Mouse (Mus musculus): ENCODE measurements at regions not wholly inside any gene's neighbourhood (a gene's known extent, or its start where the extent isn't known, plus 50 kb on each side); places are given as distances from the start of the nearest gene placed in this dataset.

DNA sequence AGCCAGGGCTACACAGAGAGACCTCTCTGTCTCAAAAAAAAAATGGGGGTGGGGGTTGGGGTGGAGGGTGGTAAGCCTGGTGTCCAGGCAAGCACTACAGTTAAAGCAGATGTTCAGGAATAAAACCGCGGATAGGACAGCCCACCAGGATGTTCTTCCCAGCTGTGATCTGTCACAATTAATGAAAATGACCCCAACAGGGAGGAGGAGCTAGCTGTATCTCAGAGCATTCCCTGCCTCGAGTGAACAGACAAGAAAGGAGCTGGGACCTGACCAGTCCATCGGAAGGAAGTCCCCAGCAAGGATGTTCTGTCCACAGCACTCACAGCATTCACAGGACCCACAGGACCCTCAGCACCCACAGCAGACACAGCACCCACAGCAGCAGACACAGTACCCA is 80.4 kb downstream of the Utp6 start:
- in situ Hi-C loops (cut with MboI, MseI): loop anchor here (25.0 kb wide), 2 partner anchors 1120 to 1880 kb away; partner anchors contain the start of gene Ccnq

DNA sequence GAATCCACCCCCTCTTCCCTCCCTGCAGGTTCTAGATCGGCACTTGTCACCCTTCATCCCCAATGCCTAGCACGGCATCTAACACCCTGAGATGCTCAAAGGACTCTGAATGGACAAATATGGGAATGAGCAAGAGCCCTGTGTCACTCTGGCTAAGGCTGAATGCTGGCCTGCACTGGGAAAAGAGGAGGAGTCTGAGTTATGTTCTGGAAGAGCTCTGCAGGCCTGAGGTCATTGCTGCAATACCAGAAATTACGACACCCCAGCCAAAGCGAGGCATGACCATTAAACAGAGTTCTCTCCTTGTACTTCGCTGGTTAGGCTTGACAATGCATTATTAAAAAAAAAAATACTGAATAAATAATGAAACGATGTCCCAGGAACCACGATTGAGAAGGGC is 84.1 kb downstream of the Utp6 start:
- in situ Hi-C loops (cut with MboI, MseI): loop anchor here (25.0 kb wide), 2 partner anchors 1116 to 1884 kb away; partner anchors contain the start of gene Ccnq

- in situ Hi-C loops (cut with MboI, MseI): loop anchor here (25.0 kb wide), 2 partner anchors 1115 to 1885 kb away; partner anchors contain the start of gene Ccnq
These were observed 84.9 kb downstream of the Utp6 start for GRCm38 (mm10) chr11:79877184-79877745.

DNA sequence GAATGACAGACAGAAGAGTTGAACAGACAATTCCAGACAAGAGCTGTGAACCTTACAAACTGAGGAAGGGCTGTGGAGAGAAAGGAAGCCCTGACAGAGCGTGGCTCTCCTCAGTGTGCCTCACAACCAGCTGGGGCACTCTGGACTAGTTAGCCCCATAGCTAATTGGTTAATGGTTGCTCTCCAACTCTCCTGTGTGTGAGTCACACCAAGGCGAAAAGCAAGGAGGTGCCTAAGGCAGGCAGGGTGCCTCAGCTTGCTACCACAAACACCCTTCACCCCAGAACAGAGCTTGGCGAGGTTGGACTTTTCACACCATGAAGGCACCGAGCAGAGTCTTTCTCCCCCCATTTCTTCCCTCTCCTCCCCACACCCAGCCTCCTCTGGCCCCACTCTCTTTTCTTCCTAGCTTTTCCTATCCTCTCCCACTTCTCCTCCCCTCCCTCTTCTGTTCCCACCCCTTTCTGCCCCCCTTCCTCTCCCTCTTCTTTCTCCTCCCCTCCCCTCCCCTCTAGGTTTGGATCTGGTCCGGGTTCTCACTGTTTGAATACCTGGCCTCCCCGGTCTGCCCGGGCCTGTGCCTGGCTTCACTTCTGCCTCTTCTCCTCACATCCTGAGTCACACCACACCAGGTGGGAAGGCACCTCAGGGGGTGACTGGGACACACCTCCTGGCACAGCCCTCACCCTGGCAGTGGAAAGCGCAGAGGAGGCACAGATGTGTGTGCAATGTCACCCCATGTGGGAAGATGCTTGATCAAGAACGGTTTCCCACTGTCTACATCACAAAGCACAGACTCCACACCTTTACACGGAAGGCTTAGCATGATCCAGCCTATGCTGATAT is 90.2 kb downstream of the Utp6 start:
- in situ Hi-C loops (cut with MboI, MseI): no loop called here

DNA sequence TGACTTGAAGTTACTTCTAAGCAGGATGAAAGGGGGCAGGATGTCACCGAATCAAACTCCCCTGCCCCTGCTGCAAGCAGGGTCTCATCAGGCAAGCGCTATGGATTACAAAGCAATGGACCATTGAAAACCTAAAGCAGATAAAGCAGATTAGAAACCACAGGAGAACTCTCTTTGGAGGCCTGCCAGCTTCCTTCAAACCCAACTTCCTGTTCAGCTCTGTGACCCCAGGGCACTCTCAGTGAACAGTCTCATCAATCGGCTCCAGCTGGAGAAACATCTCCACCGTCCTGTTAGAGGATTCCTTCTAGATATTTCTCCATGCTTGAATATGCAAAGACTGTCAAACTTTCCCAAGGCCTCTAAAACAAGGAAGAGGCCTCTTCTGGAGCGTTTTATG is 92.0 kb downstream of the Utp6 start:
- in situ Hi-C loops (cut with MboI, MseI): no loop called here

- in situ Hi-C loops (cut with MboI, MseI): no loop called here
These were observed 93.2 kb downstream of the Utp6 start for GRCm38 (mm10) chr11:79869009-79869408.

DNA sequence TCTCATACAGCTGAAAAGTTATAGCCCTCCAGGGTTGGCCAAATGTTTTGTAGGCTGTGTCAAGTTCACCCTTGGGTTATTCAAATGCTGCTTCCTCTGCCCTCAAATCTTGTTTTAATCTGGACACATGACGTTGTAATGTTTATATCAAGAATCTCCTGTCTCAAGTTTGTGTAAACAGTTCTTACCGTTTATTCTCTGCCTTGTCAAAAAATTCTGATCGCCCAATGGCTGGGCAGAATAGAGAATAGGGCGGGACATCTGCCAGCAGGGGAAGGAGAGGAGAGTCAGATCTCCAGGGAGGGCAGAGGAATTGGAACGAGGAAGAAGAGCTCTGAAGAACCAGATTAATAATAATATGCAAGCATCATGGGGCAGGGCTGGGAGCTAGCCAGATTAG is 97.4 kb downstream of the Utp6 start:
- in situ Hi-C loops (cut with MboI, MseI): no loop called here

- in situ Hi-C loops (cut with MboI, MseI): no loop called here
These were observed 98.6 kb downstream of the Utp6 start for GRCm38 (mm10) chr11:79863487-79864175.

DNA sequence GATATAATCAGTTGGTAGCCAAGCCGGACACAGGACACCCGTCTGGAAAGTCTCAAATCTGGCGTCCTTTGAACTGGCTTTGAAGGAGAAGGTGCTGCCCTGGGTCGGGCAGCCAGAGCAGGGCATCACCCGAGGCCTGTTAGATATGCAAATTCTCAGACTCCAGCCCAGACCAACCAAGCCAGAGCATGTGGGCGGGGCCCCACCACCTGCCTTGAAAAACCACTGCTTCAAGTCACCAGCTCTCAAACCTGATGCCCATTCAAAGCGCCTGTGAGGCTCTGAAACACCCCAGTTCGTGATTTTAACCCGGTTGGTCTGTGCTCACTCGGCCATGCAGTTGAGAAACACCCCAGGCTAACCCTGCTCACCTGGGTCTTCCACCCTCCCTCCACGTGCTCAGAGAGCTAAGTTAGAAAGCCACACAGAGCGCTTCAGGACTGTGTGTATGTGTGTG is 101.6 kb downstream of the Utp6 start:
- in situ Hi-C loops (cut with MboI, MseI): no loop called here

DNA sequence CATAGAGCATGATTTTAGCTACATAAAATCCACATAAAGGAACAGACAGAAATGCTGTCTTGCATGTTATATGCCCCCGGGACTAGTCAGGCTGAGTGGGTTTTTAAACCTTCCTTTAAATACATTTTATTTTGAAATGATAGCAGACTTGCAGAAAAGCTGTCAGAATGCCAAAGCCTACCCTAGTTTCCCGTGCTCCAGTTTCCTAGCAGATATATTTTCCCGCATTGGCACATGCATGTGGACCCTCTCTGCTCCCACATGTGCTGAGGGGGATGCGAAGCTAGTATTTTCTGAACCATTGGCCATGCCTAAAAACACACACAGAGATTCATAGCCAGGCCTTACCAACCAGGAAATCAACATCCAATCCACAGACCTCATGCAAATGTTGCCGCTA is 105.8 kb downstream of the Utp6 start:
- in situ Hi-C loops (cut with MboI, MseI): loop anchor here (5.0 kb wide), 1 partner anchor 79 kb away; no protein-coding TSS in a partner anchor

GRCm38 (mm10) chr11:79849545-79849944 is 112.6 kb downstream of the Utp6 start:
- in situ Hi-C loops (cut with MboI, MseI): no loop called here

GRCm38 (mm10) chr11:79844436-79844835 is 117.8 kb downstream of the Utp6 start:
- in situ Hi-C loops (cut with MboI, MseI): no loop called here

DNA sequence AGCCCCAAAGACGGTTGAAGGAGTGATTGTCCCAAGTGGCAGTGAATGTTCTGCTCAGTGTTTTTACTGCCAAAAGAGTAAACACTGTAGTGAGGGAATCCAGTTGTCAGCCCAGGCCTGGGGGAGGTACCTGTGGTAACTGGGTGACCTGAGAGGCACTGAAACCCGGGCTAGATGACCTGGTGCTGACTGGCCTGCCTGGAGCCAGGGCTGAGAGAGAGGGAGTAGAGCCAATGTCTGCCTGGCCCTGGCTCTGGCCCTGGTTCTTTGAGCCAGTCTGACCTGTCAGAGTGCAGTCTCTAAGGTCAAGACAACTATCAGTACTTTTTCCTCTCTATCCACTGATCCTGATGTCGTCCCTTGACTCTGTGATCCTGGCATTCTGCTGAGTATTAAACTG is 119.2 kb downstream of the Utp6 start:
- in situ Hi-C loops (cut with MboI, MseI): no loop called here

DNA sequence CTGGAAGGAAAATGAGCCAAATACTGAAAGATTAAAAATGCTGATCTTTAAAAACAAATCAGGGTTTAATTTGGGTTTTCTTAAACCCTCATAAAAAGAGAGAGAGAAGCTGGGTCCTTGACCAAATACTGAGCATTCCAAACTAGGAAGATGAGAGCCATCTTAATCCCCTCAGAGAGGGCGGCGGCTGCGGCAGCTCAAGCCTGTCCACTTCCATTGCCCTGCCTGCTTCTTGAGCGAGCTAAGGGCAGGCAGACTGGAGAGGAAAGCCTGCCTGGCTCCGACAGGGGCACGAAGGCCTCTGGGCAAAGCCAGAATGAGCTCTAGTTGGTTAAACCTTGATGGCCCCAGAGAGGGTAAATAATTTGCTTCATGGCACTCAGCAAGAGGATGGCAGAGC is 122.2 kb downstream of the Utp6 start:
- in situ Hi-C loops (cut with MboI, MseI): no loop called here

- in situ Hi-C loops (cut with MboI, MseI): no loop called here
These were observed 124.1 kb downstream of the Utp6 start for GRCm38 (mm10) chr11:79838051-79838450.

DNA sequence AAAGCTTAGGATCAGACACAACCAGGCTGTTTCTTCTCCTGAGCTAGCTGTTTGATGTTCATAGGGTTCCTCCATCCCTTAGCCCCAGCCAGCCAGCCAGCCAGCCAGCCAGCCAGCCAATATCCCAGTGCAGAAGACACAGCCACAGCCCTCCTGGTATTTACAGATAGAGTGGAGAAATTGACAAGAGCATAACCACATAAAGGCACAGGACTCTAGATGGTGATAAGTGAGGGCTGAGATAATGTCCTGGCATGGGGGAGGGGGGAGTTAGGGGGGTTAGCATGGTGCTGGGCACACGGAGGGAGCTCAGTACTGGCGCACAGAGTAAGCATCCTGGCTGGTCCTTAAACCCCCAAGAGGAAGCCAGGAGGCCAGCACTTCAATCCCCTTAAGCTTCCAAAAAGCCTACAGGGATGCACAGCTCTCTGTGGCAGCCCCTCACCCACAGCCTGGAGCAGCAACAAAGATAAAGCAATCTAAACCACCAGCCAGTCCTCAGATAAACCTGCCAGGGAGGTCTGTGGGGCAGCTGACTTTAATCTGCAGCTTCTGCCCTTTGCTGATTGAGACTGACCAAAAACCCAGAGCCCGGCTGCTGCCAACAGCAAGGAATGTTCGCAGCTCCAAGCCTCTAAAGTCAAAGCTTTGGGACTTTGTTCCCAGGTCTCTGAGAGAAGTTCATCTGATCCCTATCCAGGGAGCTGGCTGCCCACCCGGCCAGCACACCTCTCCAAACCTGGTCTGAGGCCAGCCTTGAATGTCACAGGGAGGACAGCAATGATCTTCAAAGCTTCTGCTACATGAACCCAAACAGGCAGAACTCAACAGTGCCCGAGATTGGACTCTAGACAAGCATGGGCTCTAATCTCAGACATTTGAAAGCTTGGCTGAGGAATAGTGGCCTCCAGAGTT is 124.9 kb downstream of the Utp6 start:
- in situ Hi-C loops (cut with MboI, MseI): no loop called here

DNA sequence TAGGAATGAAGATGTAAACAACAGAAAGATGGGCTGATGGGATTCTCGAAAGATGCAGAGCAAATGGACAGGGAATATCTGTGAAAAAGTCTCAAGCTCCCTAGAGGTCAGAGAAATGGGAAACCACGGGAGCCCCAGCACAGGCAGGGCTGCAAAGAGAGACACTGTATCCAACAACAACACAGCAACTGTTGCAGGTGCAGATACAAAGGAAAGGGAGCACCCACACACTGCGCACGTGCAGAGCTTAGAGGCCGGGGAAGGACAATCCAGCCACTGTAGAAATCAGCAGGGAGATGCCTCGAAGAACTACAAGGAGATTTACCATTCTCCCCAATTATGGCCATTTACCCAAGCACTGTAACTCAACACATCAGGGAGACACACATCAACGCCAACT is 126.3 kb downstream of the Utp6 start:
- in situ Hi-C loops (cut with MboI, MseI): no loop called here

DNA sequence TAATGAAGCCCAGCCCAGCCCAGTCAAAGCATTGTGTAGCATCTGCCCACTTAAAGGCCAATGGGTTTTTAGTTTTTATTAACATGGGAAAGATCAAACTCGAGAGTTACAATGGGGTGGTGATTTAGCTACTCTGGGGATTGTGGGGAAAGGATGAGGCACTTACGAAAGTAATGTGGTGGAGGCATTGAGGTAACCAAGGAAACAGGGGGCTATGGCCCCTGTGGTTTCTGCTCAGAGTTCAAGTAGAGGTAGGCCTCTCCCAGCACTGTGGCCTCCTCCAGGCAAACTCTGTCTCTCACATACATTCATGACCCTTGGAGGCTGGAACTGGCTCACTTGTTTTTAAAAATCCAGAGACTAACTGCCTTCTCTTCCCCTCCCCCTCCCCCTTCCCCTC is 128.4 kb downstream of the Utp6 start:
- in situ Hi-C loops (cut with MboI, MseI): no loop called here

- in situ Hi-C loops (cut with MboI, MseI): no loop called here
These were observed 130.4 kb downstream of the Utp6 start for GRCm38 (mm10) chr11:79831591-79832320.

DNA sequence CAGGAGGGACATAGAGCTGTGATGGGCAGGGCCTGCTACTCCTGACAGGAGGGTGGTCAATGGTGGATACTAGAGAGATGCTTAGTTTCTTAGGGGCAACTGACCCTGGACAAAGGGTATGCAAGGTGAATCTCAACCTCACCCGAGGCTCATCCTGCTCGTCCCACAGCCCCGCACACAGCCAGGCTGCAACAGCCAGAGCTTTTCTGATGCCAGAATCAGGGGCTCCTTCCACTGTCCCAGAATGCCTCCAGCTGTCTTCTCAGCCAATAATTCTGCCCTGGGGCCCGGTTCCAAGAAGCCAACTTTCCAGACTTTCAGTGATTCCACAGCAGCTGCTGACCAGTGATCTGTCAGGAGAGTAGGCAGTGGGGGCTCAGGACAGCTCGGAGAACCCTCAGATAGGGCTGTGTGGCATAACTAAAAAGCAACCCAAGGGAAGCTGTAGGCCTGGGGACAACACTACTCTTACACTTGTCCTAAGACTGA is 131.6 kb downstream of the Utp6 start:
- in situ Hi-C loops (cut with MboI, MseI): no loop called here

All from T-helper 2 cell (primary cell).